Mouse (Mus musculus): Measurements from ENCODE around the gene Zfp119b.
"Not testable (repeated sequence)": the region's sequence is repeated elsewhere in the genome, so short reads cannot be mapped to it uniquely, and the experiment has no call there.

Gene Zfp119b

DNA sequence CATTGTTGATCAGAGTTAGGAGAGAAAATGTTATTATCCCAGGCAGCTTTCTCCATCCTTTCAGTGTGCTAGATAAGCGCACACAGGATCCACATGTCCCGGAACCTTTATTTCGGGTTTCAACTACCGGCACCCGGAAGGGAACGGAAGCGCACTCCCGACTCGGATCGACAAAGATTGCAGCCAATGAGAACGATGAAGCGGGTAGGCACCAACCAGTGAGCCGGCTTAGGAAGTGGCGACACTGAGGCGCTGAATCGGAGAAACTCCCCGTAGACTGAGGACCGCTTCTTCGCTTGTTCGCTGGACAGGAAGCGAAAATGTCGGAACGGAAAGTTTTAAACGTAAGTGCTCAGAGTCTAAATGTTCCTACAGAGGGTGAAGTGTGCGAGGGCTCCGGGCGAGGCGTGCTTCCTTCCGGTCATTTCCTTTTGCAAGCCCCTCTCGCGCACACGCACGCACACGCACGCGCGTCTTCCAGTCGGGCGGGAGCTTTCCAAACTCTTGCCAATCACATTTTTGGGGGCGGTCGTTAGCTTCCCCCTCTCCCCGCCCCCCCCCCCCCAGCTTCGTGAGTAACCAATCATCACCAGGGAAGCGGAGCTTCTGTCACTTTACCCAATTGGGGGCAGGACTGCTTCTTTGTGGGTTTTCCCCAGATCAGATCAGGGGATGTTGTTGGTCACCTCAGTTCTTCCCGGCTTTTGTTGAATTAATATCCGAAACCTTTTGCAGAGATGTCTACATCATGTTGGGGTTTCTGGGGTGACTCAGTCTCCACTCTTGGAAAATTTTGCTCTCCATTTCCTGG lies 9.8 kb upstream of the Zfp119b start, which contains the start of gene Yju2:
Gene Yju2, plus strand, starts transcription at position 182 of the 811 bp plus-strand sequence.
- in situ Hi-C loops (cut with MboI; ENCODE audit: unreplicated experiment in 2 of 2), result loop anchor here (5.0 to 25.0 kb wide), 4 partner anchors 144 to 298 kb away; partner anchors contain the start of genes Dpp9 (in 1 of the 2) and Fem1a (in 1 of the 2)

DNA sequence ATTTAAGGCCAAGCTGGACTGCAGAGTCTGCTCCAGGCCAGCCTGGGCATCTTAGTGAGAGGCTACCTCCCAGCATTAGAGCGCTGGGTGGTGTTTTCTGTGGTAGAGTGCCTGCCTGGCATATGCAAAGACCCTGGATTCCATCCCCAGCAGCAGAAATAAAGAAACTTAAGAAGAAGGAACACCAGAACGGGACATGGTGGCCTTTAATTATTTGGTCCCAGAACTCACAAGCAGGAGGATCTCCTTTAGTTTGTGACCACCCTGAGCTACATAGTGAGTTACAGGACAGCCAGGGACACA lies 9.2 kb upstream of the Zfp119b start:
- in situ Hi-C loops (cut with MboI; ENCODE audit: unreplicated experiment in 2 of 2), result loop anchor here (5.0 to 25.0 kb wide), 4 partner anchors 144 to 299 kb away; partner anchors contain the start of genes Dpp9 (in 1 of the 2) and Fem1a (in 1 of the 2)

DNA sequence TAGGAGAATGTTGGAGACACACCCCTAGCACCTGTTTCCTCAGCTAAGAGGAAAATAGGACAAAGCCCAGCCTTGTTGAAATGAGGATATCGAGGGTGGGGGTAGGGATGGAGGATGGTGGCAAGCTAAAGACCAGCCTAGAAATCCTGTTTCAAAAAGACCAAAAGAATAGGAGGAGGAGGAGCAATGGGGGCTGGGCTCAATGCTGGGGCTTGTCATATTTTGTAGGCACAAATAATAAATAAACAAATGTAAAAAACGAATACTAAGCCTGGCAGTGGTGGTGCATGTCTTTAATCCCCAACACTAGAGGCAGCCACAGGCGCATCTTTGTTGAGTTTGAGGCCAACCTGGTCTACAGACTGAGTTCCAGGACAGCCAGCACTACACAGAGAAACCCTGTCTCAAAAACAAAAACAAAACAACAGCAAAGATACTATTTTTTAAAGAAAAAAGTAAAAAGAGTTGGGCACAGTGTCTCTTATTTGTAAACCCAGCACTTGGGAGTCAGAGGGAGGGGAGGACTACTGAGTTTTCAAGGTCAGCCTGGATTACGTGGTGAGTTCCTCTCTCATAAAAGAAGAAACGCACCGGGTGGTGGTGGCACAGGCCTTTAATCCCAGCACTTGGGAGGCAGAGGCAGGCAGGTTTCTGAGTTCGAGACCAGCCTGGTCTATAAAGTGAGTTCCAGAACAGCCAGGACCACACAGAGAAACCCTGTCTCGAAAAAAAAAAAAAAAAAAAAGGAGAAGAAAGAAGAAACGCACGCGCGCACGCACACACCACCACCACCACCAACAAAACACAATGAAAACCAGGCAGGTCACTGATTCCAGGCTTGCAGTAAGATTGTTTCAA lies 8.7 kb upstream of the Zfp119b start:
- in situ Hi-C loops (cut with MboI; ENCODE audit: unreplicated experiment in 2 of 2), result loop anchor here (5.0 to 25.0 kb wide), 4 partner anchors 143 to 299 kb away; partner anchors contain the start of genes Dpp9 (in 1 of the 2) and Fem1a (in 1 of the 2)

DNA sequence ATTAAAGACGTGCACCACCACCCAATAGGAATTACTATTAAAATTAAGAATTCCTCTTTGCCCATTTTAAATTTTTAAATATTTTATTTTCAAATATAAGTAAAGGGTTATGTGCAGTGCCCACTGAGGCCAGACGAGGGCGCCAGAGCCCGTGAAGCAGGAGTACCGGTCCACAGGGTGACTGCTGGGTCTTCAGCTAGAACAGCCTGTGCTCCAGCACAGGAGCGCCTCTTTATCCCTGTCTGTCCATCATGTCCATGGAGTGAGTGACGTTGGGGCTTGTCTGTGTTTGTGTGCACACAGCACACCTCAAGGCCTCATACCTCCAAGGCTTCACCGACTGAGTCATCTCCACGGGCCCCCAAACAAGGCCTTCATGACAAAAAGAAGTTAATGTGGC lies 7.9 kb upstream of the Zfp119b start:
- in situ Hi-C loops (cut with MboI; ENCODE audit: unreplicated experiment in 2 of 2), result loop anchor here (5.0 to 25.0 kb wide), 4 partner anchors 142 to 300 kb away; partner anchors contain the start of genes Dpp9 (in 1 of the 2) and Fem1a (in 1 of the 2)

DNA sequence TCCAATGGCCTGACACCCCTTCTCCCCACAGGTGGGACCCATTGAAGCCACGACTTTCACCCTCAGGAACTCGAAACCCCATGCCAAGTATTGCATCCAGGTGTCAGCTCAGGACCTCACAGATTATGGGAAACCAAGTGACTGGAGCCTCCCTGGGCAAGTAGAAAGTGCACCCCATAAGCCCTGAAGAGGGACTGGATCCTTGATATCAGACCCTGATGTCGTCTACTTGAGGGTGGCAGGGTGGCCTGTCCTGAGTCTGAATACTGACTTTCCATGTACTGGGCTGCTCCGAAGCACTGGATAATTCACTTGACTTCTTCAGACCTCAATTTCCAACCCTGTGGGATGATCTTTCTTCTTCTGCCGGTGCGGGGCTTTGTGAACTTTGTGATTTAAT lies 7.3 kb upstream of the Zfp119b start:
- in situ Hi-C loops (cut with MboI; ENCODE audit: unreplicated experiment in 2 of 2), result loop anchor here (5.0 to 25.0 kb wide), 4 partner anchors 142 to 301 kb away; partner anchors contain the start of genes Dpp9 (in 1 of the 2) and Fem1a (in 1 of the 2)

DNA sequence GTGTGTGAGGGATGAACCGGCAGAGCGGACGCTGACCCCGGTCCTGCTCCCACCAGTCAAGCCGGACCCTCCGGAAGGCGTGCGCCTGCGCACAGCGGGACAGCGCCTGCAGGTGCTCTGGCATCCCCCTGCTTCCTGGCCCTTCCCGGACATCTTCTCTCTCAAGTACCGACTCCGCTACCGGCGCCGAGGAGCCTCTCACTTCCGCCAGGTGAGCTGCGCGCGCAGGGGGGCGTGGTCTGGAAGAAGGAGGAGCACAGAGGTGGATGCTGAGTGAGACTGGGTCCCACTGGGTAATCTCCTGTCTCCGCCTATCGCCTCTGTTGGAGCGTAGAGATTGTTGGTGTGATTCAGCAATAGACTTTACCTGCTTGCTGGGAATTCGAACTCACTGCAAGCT lies 6.8 kb upstream of the Zfp119b start:
- in situ Hi-C loops (cut with MboI; ENCODE audit: unreplicated experiment in 2 of 2), result loop anchor here (5.0 to 25.0 kb wide), 4 partner anchors 141 to 301 kb away; partner anchors contain the start of genes Dpp9 (in 1 of the 2) and Fem1a (in 1 of the 2)

DNA sequence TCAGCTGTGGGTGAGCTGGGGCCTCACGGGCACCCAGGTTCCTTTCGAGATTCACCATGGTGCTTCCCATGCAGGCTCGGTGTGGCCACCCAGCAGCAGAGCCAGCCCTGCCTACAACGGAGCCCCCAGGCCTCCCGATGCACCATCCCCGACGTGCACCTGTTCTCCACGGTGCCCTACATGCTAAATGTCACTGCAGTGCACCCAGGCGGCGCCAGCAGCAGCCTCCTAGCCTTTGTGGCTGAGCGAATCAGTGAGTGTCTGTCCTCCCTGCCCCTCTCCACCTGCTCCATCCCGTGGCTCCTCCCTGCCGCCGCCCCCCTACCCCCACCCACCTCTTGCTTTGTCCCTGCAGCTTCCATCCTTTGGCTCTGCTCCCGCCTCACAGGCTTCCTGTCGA lies 4.9 kb upstream of the Zfp119b start:
- in situ Hi-C loops (cut with MboI; ENCODE audit: unreplicated experiment in 2 of 2), result loop anchor here (5.0 to 25.0 kb wide), 4 partner anchors 77 to 258 kb away; partner anchors contain the start of genes Dpp9 (in 1 of the 2) and Zfp119a (in 1 of the 2)

DNA sequence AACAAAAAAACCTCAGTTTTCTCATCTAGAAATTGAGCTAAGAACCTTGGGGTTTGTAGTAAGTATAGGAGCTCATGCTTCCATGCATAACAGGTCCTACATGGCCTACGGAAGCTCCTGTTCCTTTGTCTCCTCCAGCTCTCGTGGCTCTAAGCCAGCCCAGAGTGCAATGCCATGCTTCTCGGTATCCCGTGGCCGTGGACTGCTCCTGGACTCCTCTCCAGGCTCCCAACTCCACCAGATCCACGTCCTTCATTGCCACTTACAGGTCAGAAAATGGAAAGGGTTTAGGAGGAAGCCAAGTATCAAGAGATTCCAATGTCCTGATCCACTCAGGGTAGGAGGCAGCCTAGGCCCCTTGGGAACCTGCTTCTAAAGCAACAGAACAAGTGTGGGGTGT lies 4.5 kb upstream of the Zfp119b start:
- in situ Hi-C loops (cut with MboI; ENCODE audit: unreplicated experiment in 2 of 2), result loop anchor here (5.0 to 25.0 kb wide), 4 partner anchors 76 to 259 kb away; partner anchors contain the start of genes Dpp9 (in 1 of the 2) and Zfp119a (in 1 of the 2)

DNA sequence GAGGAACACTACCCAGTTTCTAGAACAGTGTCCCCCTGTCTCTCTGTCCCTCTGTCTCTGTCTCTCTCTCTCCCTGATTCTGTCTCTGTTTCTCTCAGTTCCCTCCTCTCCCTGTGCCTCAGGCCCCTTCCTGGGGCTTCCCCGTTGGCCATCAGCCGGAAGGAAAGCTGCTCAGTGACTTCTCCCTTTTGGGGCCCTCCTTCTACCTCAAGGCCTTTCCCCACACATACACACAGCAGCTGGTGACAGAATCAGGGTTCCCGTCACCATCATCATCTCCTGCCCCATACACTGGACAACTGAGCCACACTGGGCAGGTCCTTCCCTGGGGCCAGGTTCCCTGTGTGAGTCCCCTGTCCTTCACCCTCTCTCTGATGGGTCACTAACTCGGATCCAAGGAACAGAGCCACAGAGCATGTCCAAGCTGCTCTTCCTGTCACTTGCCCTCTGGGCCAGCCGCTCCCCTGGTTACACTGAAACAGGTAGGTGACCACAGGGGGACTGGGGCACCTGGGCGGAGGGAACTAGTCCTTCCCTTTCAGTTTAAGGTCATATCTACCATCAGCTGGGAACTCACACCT lies 3.2 kb upstream of the Zfp119b start, which contains the start of gene Ebi3:
Gene Ebi3, plus strand, starts transcription at position 194 of the 581 bp plus-strand sequence.
- in situ Hi-C loops (cut with MboI; ENCODE audit: unreplicated experiment in 2 of 2), result loop anchor here (5.0 to 25.0 kb wide), 4 partner anchors 75 to 260 kb away; partner anchors contain the start of genes Dpp9 (in 1 of the 2) and Zfp119a (in 1 of the 2)

DNA sequence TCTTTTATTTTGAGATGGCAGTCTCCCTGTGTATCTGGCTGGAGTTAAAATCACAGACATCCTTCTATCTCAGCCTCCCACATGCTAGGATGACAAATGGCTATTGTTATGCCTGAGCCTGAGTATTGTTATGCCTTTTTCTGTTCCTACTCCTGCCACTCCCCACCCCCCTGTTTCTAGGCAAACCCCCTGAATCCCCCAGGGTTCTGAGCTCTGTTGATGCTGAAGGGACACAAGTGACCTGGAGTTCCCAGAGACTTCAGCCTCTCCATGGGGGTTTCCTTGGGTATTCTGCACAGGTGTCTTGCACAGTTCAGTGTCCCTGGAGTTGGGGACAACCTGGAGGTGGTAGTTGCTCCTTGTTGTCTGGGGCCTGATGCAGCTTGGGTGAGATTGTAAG lies 2.7 kb upstream of the Zfp119b start:
- in situ Hi-C loops (cut with MboI; ENCODE audit: unreplicated experiment in 2 of 2), result loop anchor here (5.0 to 25.0 kb wide), 4 partner anchors 75 to 260 kb away; partner anchors contain the start of genes Dpp9 (in 1 of the 2) and Zfp119a (in 1 of the 2)

DNA sequence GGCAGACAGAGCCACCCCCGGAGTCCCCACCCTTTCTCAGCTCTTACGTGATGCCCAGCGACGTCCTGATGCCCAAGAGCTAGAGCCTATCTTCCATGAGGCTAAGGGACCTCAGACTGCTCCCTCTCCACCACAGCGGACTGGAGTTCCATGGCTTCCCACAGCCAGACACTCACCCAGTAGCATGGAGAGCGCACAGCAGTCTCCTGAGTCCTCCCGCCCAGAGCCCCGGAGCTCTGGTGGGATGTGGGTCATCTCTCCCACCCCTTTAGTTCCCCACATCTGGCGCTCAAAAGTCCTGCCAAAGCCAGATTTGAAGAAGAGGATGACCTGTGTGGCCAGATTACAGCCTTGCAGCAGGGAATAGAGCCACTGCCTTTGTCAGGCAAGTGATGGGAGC lies 1.3 kb upstream of the Zfp119b start:
- in situ Hi-C loops (cut with MboI; ENCODE audit: unreplicated experiment in 2 of 2), result loop anchor here (5.0 to 25.0 kb wide), 4 partner anchors 73 to 262 kb away; partner anchors contain the start of genes Dpp9 (in 1 of the 2) and Zfp119a (in 1 of the 2)

DNA sequence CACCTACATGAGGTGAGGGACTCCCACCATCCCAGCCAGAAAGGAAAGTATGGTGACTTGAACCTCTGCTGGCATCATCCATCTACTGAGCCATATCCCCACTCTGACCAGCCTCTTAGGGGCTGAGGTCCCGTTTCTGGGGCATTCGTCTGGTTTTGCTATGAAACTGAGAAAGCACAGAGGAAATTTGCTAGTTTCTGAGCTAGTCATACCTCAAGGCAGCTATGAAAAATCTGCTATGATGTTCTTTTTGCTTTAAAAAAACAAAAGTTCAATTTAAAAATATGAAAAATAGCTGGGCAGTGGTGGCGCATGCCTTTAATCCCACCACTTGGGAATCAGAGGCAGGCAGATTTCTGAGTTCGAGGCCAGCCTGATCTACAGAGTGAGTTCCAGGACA lies 653 bp downstream of the Zfp119b start:
- in situ Hi-C loops (cut with MboI; ENCODE audit: unreplicated experiment in 2 of 2), result no loop called here

DNA sequence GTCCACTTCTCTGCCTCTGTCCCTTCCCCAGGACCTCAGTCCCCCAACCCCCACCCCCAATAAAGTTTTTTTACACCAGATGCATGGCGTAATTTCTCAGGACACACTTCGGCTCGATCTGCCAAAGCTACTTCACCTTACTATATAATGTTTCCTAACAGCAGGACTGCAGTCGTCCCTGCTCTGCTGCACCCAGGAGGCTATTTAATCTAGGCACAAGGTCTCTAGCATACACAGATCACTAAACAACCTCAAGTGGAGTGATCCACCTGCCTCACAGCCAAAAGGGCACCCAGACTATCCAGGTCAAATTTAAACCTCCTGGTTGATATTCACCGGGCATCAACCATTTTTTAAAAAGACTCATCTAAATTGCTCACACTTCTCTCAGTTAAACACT lies 3.6 kb downstream of the Zfp119b start:
- in situ Hi-C loops (cut with MboI; ENCODE audit: unreplicated experiment in 2 of 2), result no loop called here

DNA sequence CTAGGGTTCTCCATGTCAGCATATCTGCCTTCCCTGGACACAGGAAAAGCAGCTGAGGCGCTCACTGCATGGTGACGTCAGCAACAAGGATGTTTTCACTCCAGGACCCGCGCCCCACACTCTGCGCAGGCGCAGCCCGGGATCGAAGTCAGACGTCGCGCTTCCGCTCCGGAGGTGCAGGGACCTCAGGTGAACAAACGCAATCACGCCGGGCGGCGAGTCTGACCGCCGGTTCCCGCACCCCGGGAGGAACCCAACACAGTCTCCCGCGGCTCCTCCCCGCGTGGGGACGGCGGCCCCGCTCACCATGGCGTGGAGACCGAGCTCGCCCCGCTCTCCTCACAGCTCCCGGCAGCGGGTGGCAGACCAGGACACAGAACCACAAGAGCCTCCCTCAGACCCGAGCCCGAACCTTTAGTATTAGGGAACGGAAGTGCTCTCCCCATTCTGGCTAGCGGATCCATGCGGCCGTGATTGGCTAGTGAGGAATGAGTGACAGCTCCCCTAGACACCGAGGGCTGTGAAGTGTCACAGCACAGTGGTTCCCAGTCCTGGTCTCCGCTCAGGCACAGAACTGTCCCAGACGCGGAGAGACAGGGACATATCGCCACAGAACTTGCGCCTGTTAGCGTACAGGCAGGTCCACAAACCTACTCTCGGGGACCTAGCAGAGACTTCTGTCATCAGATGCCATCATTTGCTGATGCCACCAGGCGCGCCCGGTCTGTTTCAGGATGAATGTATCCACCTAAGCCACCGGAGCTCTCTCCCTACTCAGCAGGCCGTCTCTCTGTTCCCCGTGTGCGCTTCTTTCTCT lies 4.2 kb downstream of the Zfp119b start:
- in situ Hi-C loops (cut with MboI; ENCODE audit: unreplicated experiment in 2 of 2), result not testable (repeated sequence)

DNA sequence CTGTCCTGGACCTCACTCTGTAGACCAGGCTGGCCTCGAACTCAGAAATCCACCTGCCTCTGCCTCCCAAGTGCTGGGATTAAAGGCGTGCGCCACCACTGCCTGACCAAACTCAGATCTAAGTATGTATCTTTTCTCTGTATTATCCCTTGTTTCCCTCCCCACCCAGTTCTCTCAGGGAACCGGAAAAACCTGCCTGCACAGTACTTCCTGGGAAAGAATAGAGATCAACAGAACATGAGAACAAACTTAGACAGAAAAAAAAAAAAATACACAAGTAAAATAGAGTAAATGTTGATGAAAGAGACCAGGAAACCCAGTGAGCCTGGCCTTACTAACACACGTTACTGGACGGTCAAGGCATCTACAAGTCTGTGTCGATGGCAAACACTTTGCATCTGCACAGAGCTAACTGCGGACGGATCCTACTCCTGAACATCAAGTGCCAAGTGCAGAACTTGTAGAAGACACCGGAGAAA lies 4.9 kb downstream of the Zfp119b start:
- in situ Hi-C loops (cut with MboI; ENCODE audit: unreplicated experiment in 2 of 2), result not testable (repeated sequence)

DNA sequence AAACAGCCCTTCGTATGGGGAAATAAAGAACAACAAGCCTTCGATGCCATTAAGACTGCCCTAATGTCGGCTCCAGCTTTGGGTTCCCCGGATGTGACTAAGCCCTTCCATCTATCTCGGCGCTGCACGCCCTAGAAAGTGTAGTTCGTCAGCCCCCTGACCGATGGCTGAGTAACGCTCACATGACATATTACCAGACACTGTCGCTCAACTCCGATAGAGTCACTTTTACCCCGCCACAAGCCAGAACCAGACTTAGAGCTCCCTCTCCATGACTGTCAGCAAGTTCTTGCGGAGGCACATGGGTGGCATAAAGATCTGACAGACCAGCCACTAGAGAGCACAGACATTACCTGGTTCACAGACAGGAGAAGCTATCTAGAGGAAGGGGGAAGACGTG lies 16.1 kb downstream of the Zfp119b start:
- in situ Hi-C loops (cut with MboI; ENCODE audit: unreplicated experiment in 2 of 2), result loop anchor here in 1 of 2 experiments (5.0 kb wide), 1 partner anchor 41 kb away; the partner anchor contains the start of gene Zfp959

DNA sequence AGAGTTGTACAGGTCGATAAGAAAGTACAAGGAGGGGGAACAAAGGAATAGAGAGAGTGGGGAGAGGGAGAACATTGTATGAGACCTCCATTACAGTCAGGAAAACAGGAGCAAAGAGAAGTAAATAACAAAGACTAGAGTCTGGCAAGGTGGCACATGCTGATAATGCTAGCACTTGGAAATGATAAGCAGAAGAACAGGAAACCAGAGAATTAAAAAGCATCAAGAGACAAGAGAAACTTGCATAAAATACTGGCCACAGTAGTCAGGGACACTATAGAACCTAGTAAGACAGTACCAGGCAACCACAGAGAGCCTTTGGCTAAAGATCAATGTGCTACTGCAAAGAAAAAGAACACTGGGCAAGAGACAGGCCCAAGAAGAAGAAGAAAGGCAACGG lies 16.7 kb downstream of the Zfp119b start:
- in situ Hi-C loops (cut with MboI; ENCODE audit: unreplicated experiment in 2 of 2), result loop anchor here in 1 of 2 experiments (5.0 kb wide), 1 partner anchor 40 kb away; the partner anchor contains the start of gene Zfp959

All from v-Abl transformed pro-B cells (cell line).